Mouse (Mus musculus): Measurements from ENCODE around the gene Galk1. TPM values are rescaled to one million over a fixed set of nuclear protein-coding genes. Genes with fewer than 3 reads are reported as not detected.

Galk1 gene
- total and polyA plus RNA-seq, 3 experiments: 253 to 326 TPM; not detected in 1

GRCm38 (mm10) chr11:115999027-115999426 is 13.5 kb downstream of the Galk1 start:
- H3K27me3 ChIP-seq (ENCODE audit: control insufficient read depth in 1 of 2, insufficient read depth in 2 of 2, low read length in 2 of 2): no peaks in the 10 kb centered on the region

DNA sequence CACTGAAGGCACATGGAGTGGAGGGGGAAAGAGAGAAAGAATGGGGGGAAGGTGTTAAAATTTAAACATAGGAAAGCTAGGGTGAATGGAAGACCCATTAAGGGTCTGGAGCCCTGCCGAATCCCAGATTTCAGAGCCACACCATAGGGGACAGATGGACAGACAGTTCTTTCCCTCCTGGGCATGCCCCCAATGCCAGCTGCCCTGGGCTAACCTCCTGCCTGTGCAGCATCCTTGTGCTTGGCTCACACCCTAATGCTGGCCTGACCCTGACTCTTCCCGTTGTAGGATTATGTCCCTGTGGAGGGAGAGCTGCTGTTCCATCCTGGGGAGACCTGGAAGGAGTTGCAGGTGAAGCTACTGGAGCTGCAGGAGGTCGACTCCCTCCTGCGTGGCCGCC is 14.9 kb downstream of the Galk1 start:
- Histone ChIP-seq H3K9me3 (replicated peaks; ENCODE audit: insufficient read depth, low read length) (no peaks in the 10 kb centered on the region), H3K4me1 (ENCODE audit: control insufficient read depth in 1 of 2, insufficient read depth in 2 of 2, low read length in 2 of 2) (peaks cover 2 to 7% of the 10 kb centered on the region in 2 experiments; a peak in 2 of 4 replicates), H3K36me3 (ENCODE audit: control insufficient read depth in 1 of 2, insufficient read depth in 2 of 2, low read length in 2 of 2) (peaks cover 0 to 3% of the 10 kb centered on the region in 2 experiments; a peak in 2 of 4 replicates), H3K79me2 (ENCODE audit: control insufficient read depth, insufficient read depth, low read length, poor library complexity) (no peaks in the 10 kb centered on the region), H3K27me3 (ENCODE audit: control insufficient read depth in 1 of 2, insufficient read depth in 2 of 2, low read length in 2 of 2) (no peaks in the 10 kb centered on the region), H3K4me3 (ENCODE audit: control insufficient read depth in 1 of 2, insufficient read depth in 1 of 2, low read depth in 2 of 2, low read length in 2 of 2) (no peak overlapping the region), H3K27ac (ENCODE audit: control insufficient read depth, low read depth, low read length) (no peak overlapping the region), H3K9ac (ENCODE audit: control insufficient read depth, low read depth, low read length, poor library complexity, severe bottlenecking) (no peak overlapping the region)
- no peak for DNase-seq (ENCODE audit: low read depth, low spot score)
- TF ChIP-seq POLR2AphosphoS5 (IDR thresholded peaks at IDR 0.05; ENCODE audit: borderline replicate concordance, low read depth, low read length) (no peak), NRF1 (IDR thresholded peaks at IDR 0.05; ENCODE audit: insufficient read depth, low read depth, low read length, poor library complexity, severe bottlenecking) (no peak), USF1 (IDR thresholded peaks at IDR 0.05; ENCODE audit: low read depth, low read length) (no peak), GATA1 (IDR thresholded peaks at IDR 0.05; ENCODE audit: low read depth, low read length) (no peak), POLR2A (IDR thresholded peaks at IDR 0.05; ENCODE audit: control insufficient read depth in 1 of 2, insufficient read depth in 1 of 2, low read depth in 1 of 2, low read length in 2 of 2, poor library complexity in 1 of 2) (no peak), EP300 (IDR thresholded peaks at IDR 0.05; ENCODE audit: low read depth in 1 of 2, low read length in 2 of 2) (no peak), ZKSCAN1 (IDR thresholded peaks at IDR 0.05; ENCODE audit: low read depth, low read length) (no peak), MAFK (IDR thresholded peaks at IDR 0.05; ENCODE audit: borderline replicate concordance, low read depth, low read length) (no peak), MEF2A (IDR thresholded peaks at IDR 0.05; ENCODE audit: extremely low read depth, insufficient replicate concordance, low read depth, low read length, poor library complexity, severe bottlenecking) (no peak), POLR2AphosphoS2 (IDR thresholded peaks at IDR 0.05; ENCODE audit: low read length) (no peak), JUND (IDR thresholded peaks at IDR 0.05; ENCODE audit: low read depth, low read length) (no peak), MYC (IDR thresholded peaks at IDR 0.05; ENCODE audit: low read depth, low read length) (no peak), MYB (IDR thresholded peaks at IDR 0.05; ENCODE audit: low read depth, low read length) (no peak), TBP (IDR thresholded peaks at IDR 0.05; ENCODE audit: low read depth, low read length) (no peak), MAZ (IDR thresholded peaks at IDR 0.05; ENCODE audit: low read depth, low read length) (no peak), MXI1 (IDR thresholded peaks at IDR 0.05; ENCODE audit: low read depth, low read length) (no peak)

More at GRCm38 (mm10) chr11:115999027-115999426, 13.5 kb downstream of the Galk1 start:
- H3K9ac ChIP-seq (ENCODE audit: control insufficient read depth, low read depth, low read length, poor library complexity, severe bottlenecking): peak overlapping the region; percentile 48
- H3K36me3 ChIP-seq (ENCODE audit: control insufficient read depth in 1 of 2, insufficient read depth in 2 of 2, low read length in 2 of 2): peaks cover 0 to 5% of the 10 kb centered on the region in 2 experiments; a peak in 2 of 4 replicates
- peak; percentile 63 for DNase-seq (ENCODE audit: low read depth, low spot score)
- peak overlapping the region; percentile 5 to 33; a peak in 3 of 4 replicates for H3K4me3 ChIP-seq (ENCODE audit: control insufficient read depth in 1 of 2, insufficient read depth in 1 of 2, low read depth in 2 of 2, low read length in 2 of 2)
- no peaks in the 10 kb centered on the region for H3K9me3 ChIP-seq (replicated peaks; ENCODE audit: insufficient read depth, low read length)
- TF ChIP-seq MAFK (IDR thresholded peaks at IDR 0.05; ENCODE audit: borderline replicate concordance, low read depth, low read length): peak; percentile 40; the same call in 1 of the 2 replicates
- TF ChIP-seq EP300 (IDR thresholded peaks at IDR 0.05; ENCODE audit: low read depth in 1 of 2, low read length in 2 of 2): peak; percentile 31 to 71; a peak in 2 of 4 replicates
- no peak for TF ChIP-seq SMC3 (IDR thresholded peaks at IDR 0.05; ENCODE audit: low read depth, low read length)
- 0 out of 2 replicates have a peak, but pooled peaks have one; percentile 44 for TF ChIP-seq TCF12 (IDR thresholded peaks at IDR 0.05; ENCODE audit: low read depth, low read length)
- no peak for TF ChIP-seq BHLHE40 (IDR thresholded peaks at IDR 0.05; ENCODE audit: borderline replicate concordance, low read depth, low read length)
- 0 out of 2 replicates have a peak, but pooled peaks have one; percentile 22 for TF ChIP-seq MXI1 (IDR thresholded peaks at IDR 0.05; ENCODE audit: low read depth, low read length)
- peak; percentile 3; the same call in 1 of the 2 replicates for TF ChIP-seq SIN3A (IDR thresholded peaks at IDR 0.05; ENCODE audit: low read length)
- TF ChIP-seq RCOR1 (IDR thresholded peaks at IDR 0.05; ENCODE audit: low read depth, low read length): peak; percentile 73
- TF ChIP-seq GATA1 (IDR thresholded peaks at IDR 0.05; ENCODE audit: low read depth, low read length): peak; percentile 53
- peaks cover 4 to 11% of the 10 kb centered on the region in 2 experiments for H3K4me1 ChIP-seq (ENCODE audit: control insufficient read depth in 1 of 2, insufficient read depth in 2 of 2, low read length in 2 of 2)
- peak overlapping the region; percentile 30; the same call in 1 of the 2 replicates for H3K27ac ChIP-seq (ENCODE audit: control insufficient read depth, low read depth, low read length)
- H3K79me2 ChIP-seq (ENCODE audit: control insufficient read depth, insufficient read depth, low read length, poor library complexity): no peaks in the 10 kb centered on the region
